Mouse (Mus musculus) lung, postnatal 4 days (tissue): ENCODE data around the gene Lpcat3.

ENCODE experiments used
- DNase-seq, 2 experiments: peaks; one replicate each; pipeline ENCODE4 v3.0.0; 2021

The Lpcat3 gene

GRCm38 (mm10) chr6:124708289-124708889 is 45.6 kb downstream of the Lpcat3 start:
- no peak for DNase-seq

GRCm38 (mm10) chr6:124711824-124712782 is 49.3 kb downstream of the Lpcat3 start, which contains the start of the genes Emg1 and Phb2:
Gene Emg1 (minus strand): TSS chr6:124712178.
Gene Phb2 (plus strand): TSS chr6:124712336.
- peak; percentile 99 for DNase-seq

- no peak for DNase-seq
Observed at GRCm38 (mm10) chr6:124712918-124713317, 50.1 kb downstream of the Lpcat3 start.

- peak; percentile 67 to 69 for DNase-seq
Observed at GRCm38 (mm10) chr6:124716864-124717490, 54.1 kb downstream of the Lpcat3 start.

GRCm38 (mm10) chr6:124717968-124718367 is 55.1 kb downstream of the Lpcat3 start:
- no peak for DNase-seq

GRCm38 (mm10) chr6:124718703-124719102 is 55.9 kb downstream of the Lpcat3 start:
- peak; percentile 84 to 92 for DNase-seq

- DNase-seq = no peak
Observed at GRCm38 (mm10) chr6:124719354-124719978, 56.6 kb downstream of the Lpcat3 start.

- no peak for DNase-seq
Observed at GRCm38 (mm10) chr6:124720904-124721303, 58.1 kb downstream of the Lpcat3 start.

- no peak for DNase-seq
Observed at GRCm38 (mm10) chr6:124722876-124723473, 60.1 kb downstream of the Lpcat3 start.

GRCm38 (mm10) chr6:124723541-124723940 is 60.7 kb downstream of the Lpcat3 start:
- DNase-seq = peak in 1 of 2 experiments; percentile 51

GRCm38 (mm10) chr6:124724472-124724871 is 61.6 kb downstream of the Lpcat3 start:
- DNase-seq = no peak

GRCm38 (mm10) chr6:124728621-124729020 is 65.8 kb downstream of the Lpcat3 start:
- DNase-seq = no peak

GRCm38 (mm10) chr6:124729850-124730705 is 67.3 kb downstream of the Lpcat3 start:
- peak in 1 of 2 experiments; percentile 33 for DNase-seq

GRCm38 (mm10) chr6:124731038-124731437 is 68.2 kb downstream of the Lpcat3 start:
- DNase-seq = no peak

GRCm38 (mm10) chr6:124732476-124733370 is 69.9 kb downstream of the Lpcat3 start:
- DNase-seq = peak; percentile 81 to 85

GRCm38 (mm10) chr6:124734417-124734816 is 71.6 kb downstream of the Lpcat3 start:
- no peak for DNase-seq

GRCm38 (mm10) chr6:124737040-124737439 is 74.2 kb downstream of the Lpcat3 start:
- DNase-seq = no peak

- DNase-seq = peak; percentile 85 to 93
Observed at GRCm38 (mm10) chr6:124738511-124739023, 75.7 kb downstream of the Lpcat3 start, which contains the start of gene Ptpn6. Gene Ptpn6 (minus strand): TSS chr6:124738714.

- DNase-seq = no peak
Observed at GRCm38 (mm10) chr6:124739231-124739796, 76.5 kb downstream of the Lpcat3 start.
